ENCODE assay signal across 9 mouse cellular contexts in genomic region chr12:61524183-61524651, GRCm38 (mm10). TPM values are rescaled to one million over a fixed set of nuclear protein-coding genes. Genes with fewer than 3 reads are reported as not detected.
A peak's percentile ranks its signal among the peaks of the same experiment; 100 is the strongest.
DNase-seq lines count a peak whose midpoint lies in the region; ATAC-seq and TF ChIP-seq lines count a peak whose summit lies in the region.
"Had no signal": no experiment of that assay in that cellular context is flagged by ENCODE, and none has a peak within 500 bp of the region (broad histone marks: within the 10 kb centered on the region; RNA-seq: fewer than 3 reads in every experiment).

No protein-coding gene starts in this region.

- no peak overlapping the region for H3K27ac ChIP-seq in kidney, adult 2 months (ENCODE audit: insufficient read depth, low read depth, low read length)
- H3K27ac ChIP-seq in hindbrain, embryonic 15.5 days (replicated peaks), result peak overlapping the region; percentile 95
- no peak overlapping the region for H3K27ac ChIP-seq in liver, embryonic 11.5 days (ENCODE audit: low read depth, low read length)
- no peak overlapping the region for H3K27ac ChIP-seq in stomach, embryonic 14.5 days (ENCODE audit: low read length)
- H3K27ac ChIP-seq: macrophage had no signal

- 0 out of 2 replicates have a peak, but pooled peaks have one; percentile 13 for ATAC-seq in hindbrain, embryonic 15.5 days (ENCODE audit: low FRiP score, low read depth)
- no peak for ATAC-seq in liver, embryonic 11.5 days (replicated peaks; ENCODE audit: low FRiP score)
- ATAC-seq in stomach, embryonic 14.5 days (ENCODE audit: insufficient number of reproducible peaks, insufficient read depth, low FRiP score, low read depth), result no peak
- no peak for ATAC-seq in erythroid progenitor cell, adult 5-6 weeks (replicated peaks; ENCODE audit: low FRiP score, poor library complexity, severe bottlenecking)

- H3K4me1 ChIP-seq in kidney, adult 2 months (ENCODE audit: control insufficient read depth, insufficient read depth, low read length), result no peaks in the 10 kb centered on the region
- peaks cover 13% of the 10 kb centered on the region; the same call in 1 of the 2 replicates for H3K4me1 ChIP-seq in hindbrain, embryonic 15.5 days (replicated peaks)
- H3K4me1 ChIP-seq in liver, embryonic 11.5 days (replicated peaks; ENCODE audit: control insufficient read depth, insufficient read depth, low read length), result no peaks in the 10 kb centered on the region
- H3K4me1 ChIP-seq in stomach, embryonic 14.5 days (ENCODE audit: control insufficient read depth, insufficient read depth, low read length), result 0 out of 2 replicates have a peak, but pooled peaks cover 4% of the 10 kb centered on the region

- H3K9ac ChIP-seq in hindbrain, embryonic 15.5 days, result peak overlapping the region; percentile 85
- H3K9ac ChIP-seq in liver, embryonic 11.5 days (ENCODE audit: low read depth, low read length), result no peak overlapping the region
- no peak overlapping the region; the same call in 1 of the 2 replicates for H3K9ac ChIP-seq in stomach, embryonic 14.5 days (replicated peaks; ENCODE audit: low read depth, low read length)

- no peak overlapping the region for H3K4me3 ChIP-seq in kidney, adult 2 months (ENCODE audit: insufficient read depth, low read depth, low read length)
- H3K4me3 ChIP-seq in hindbrain, embryonic 15.5 days, result peak overlapping the region; percentile 64
- peak overlapping the region; percentile 31 for H3K4me3 ChIP-seq in liver, embryonic 11.5 days (ENCODE audit: low read depth, low read length)
- H3K4me3 ChIP-seq in stomach, embryonic 14.5 days (ENCODE audit: low read depth, low read length), result peak overlapping the region; percentile 55

- 1% methylated on average over 33 of the region's 33 CpGs for whole genome bisulfite sequencing in kidney, adult 2 months
- under 1% methylated on average over 33 of the region's 33 CpGs for WGBS in hindbrain, embryonic 15.5 days
- whole genome bisulfite sequencing in liver, embryonic 11.5 days, result 1% methylated on average over 33 of the region's 33 CpGs
- under 1% methylated on average over 33 of the region's 33 CpGs for WGBS in stomach, embryonic 14.5 days

- H3K4me2 ChIP-seq in hindbrain, embryonic 15.5 days, result peak overlapping the region; percentile 66
- H3K4me2 ChIP-seq in liver, embryonic 11.5 days, result peak overlapping the region; percentile 67
- H3K4me2 ChIP-seq in stomach, embryonic 14.5 days (replicated peaks; ENCODE audit: low read depth, low read length), result peak overlapping the region; percentile 73

- no peak for TF ChIP-seq POLR2A in kidney, adult 2 months (IDR thresholded peaks at IDR 0.05; ENCODE audit: low read depth, low read length)

- peak; percentile 7 for DNase-seq in kidney, postnatal 10 days
- DNase-seq in kidney, adult 2 months, result no peak
- DNase-seq in embryo, embryonic 9.5 days (ENCODE audit: extremely low spot score), result peak; percentile 45
- peak; percentile 35 for DNase-seq in liver, embryonic 11.5 days (ENCODE audit: low spot score)
- DNase-seq in T-cell, adult 2 months (ENCODE audit: low spot score), result no peak

- no peaks in the 10 kb centered on the region for H3K9me3 ChIP-seq in hindbrain, embryonic 15.5 days
- no peaks in the 10 kb centered on the region for H3K9me3 ChIP-seq in liver, embryonic 11.5 days (ENCODE audit: control insufficient read depth, low read length)
- H3K9me3 ChIP-seq in stomach, embryonic 14.5 days (ENCODE audit: control insufficient read depth, low read depth, low read length), result no peaks in the 10 kb centered on the region

- H3K27me3 ChIP-seq in kidney, adult 2 months (replicated peaks; ENCODE audit: control insufficient read depth, insufficient read depth, low read length), result no peaks in the 10 kb centered on the region; the same call in 1 of the 2 replicates
- 0 out of 2 replicates have a peak, but pooled peaks cover 3% of the 10 kb centered on the region for H3K27me3 ChIP-seq in hindbrain, embryonic 15.5 days
- H3K27me3 ChIP-seq in liver, embryonic 11.5 days (replicated peaks; ENCODE audit: control insufficient read depth, insufficient read depth, low read length), result peaks cover 52% of the 10 kb centered on the region
- H3K27me3 ChIP-seq in stomach, embryonic 14.5 days (ENCODE audit: control insufficient read depth, insufficient read depth, low read length), result peaks cover 17% of the 10 kb centered on the region; the same call in 1 of the 2 replicates

- no peak for TF ChIP-seq CTCF in kidney, adult 2 months (conservative IDR thresholded peaks at IDR 0.05; ENCODE audit: insufficient read depth, insufficient read length, low read depth, low read length)

- H3K36me3 ChIP-seq in kidney, adult 2 months (ENCODE audit: control insufficient read depth, insufficient read depth, low read length), result no peaks in the 10 kb centered on the region
- H3K36me3 ChIP-seq in hindbrain, embryonic 15.5 days, result no peaks in the 10 kb centered on the region
- H3K36me3 ChIP-seq in liver, embryonic 11.5 days (ENCODE audit: control insufficient read depth, insufficient read depth, low read length), result no peaks in the 10 kb centered on the region
- no peaks in the 10 kb centered on the region for H3K36me3 ChIP-seq in stomach, embryonic 14.5 days (ENCODE audit: control insufficient read depth, insufficient read depth, low read length)

RNA-seq across cellular contexts. Expression of gene Lrfn5, which starts 1.3 kb away (rescaled TPM):
- polyA plus RNA-seq in kidney, adult 2 months (2012; rRNA removed), result not detected in 2 replicates
- 71.1 and 74.5 TPM in 2 replicates for polyA plus RNA-seq in hindbrain, embryonic 15.5 days (2015; fragmentation: Nextera tagmentation; extraction: Ambion mirVana)
- polyA plus RNA-seq in liver, embryonic 11.5 days (2014; fragmentation: Nextera tagmentation; extraction: Ambion mirVana), result 0.61 and 0.80 TPM in 2 replicates
- 1.8 and 2.2 TPM in 2 replicates for polyA plus RNA-seq in stomach, embryonic 14.5 days (2014; fragmentation: Nextera tagmentation; extraction: Ambion mirVana)
- total RNA-seq in erythroid progenitor cell, adult 5-6 weeks (2015; ENCODE audit: low replicate concordance), result not detected in 2 replicates
- total RNA-seq in erythroid progenitor cell, adult 5-6 weeks (2017; ENCODE audit: low replicate concordance), result not detected in 2 replicates
- polyA plus RNA-seq: macrophage had no signal

Comparison
In these comparisons a context has a peak if more than half of its experiments do, and no peak if none do; other contexts are left out.
1. DNase-seq: peak in kidney, postnatal 10 days (single experiment), embryo, embryonic 9.5 days (single experiment) and liver, embryonic 11.5 days (single experiment); none in kidney, adult 2 months (single experiment) and T-cell, adult 2 months (single experiment).
2. RNA of gene Lrfn5, which starts 1.3 kb away (polyA plus RNA-seq): 71.1 to 74.5 TPM in hindbrain, embryonic 15.5 days; 1.8 to 2.2 TPM in stomach, embryonic 14.5 days, 0.61 to 0.80 TPM in liver, embryonic 11.5 days and not detected in kidney, adult 2 months; every median in the first group is over 10 times any median in the second.
3. Peak in every context shown above with its lines, with median percentiles within 50 percentile points of each other: H3K4me2 ChIP-seq.